Mouse (Mus musculus) layer of hippocampus, postnatal 10 days (tissue): ENCODE results near the gene Fgfr2. TPM values are rescaled to one million over a fixed set of nuclear protein-coding genes. Genes with fewer than 3 reads are reported as not detected.

Experiments used
- DNase-seq, 2 experiments: peaks; one replicate each; pipeline ENCODE4 v3.0.0; 2021; ENCODE audit warnings: low spot score in 2 of 2
- total RNA-seq, 2 experiments: library from RNA; stranded (reverse); gene quantifications; 2 replicates each; pipeline ENCODE4 v1.2.3; 2021

Gene Fgfr2
- total RNA-seq, 2 experiments from 2014 or later, result 35.6 to 48.3 TPM

- no peak for DNase-seq
These were observed 835.8 kb downstream of the Fgfr2 start for GRCm38 (mm10) chr7:132287340-132287664.

- no peak for DNase-seq
These were observed 836.4 kb downstream of the Fgfr2 start for GRCm38 (mm10) chr7:132286630-132287339.

GRCm38 (mm10) chr7:132284795-132285194 lies 838.4 kb downstream of the Fgfr2 start:
- DNase-seq, result peak; percentile 52

- no peak for DNase-seq
These were observed 839.0 kb downstream of the Fgfr2 start for GRCm38 (mm10) chr7:132284048-132284737.

- no peak for DNase-seq
These were observed 840.6 kb downstream of the Fgfr2 start for GRCm38 (mm10) chr7:132282576-132282975.

- DNase-seq, result no peak
These were observed 841.0 kb downstream of the Fgfr2 start for GRCm38 (mm10) chr7:132282161-132282560.

- DNase-seq, result peak in 1 of 2 experiments; percentile 35
These were observed 841.4 kb downstream of the Fgfr2 start for GRCm38 (mm10) chr7:132281753-132282152.

- no peak for DNase-seq
These were observed 844.5 kb downstream of the Fgfr2 start for GRCm38 (mm10) chr7:132278658-132279057.

- no peak for DNase-seq
These were observed 846.9 kb downstream of the Fgfr2 start for GRCm38 (mm10) chr7:132276287-132276686.

- no peak for DNase-seq
These were observed 849.2 kb downstream of the Fgfr2 start for GRCm38 (mm10) chr7:132273741-132274513.

- DNase-seq, result no peak
These were observed 850.2 kb downstream of the Fgfr2 start for GRCm38 (mm10) chr7:132272984-132273383.

- no peak for DNase-seq
These were observed 852.8 kb downstream of the Fgfr2 start for GRCm38 (mm10) chr7:132270364-132270763.

- DNase-seq, result no peak
These were observed 853.5 kb downstream of the Fgfr2 start for GRCm38 (mm10) chr7:132269661-132270060.

GRCm38 (mm10) chr7:132267721-132268498 lies 855.2 kb downstream of the Fgfr2 start:
- DNase-seq, result no peak

GRCm38 (mm10) chr7:132264763-132265162 lies 858.4 kb downstream of the Fgfr2 start:
- DNase-seq, result no peak

- DNase-seq, result no peak
These were observed 860.0 kb downstream of the Fgfr2 start for GRCm38 (mm10) chr7:132263186-132263585.

- no peak for DNase-seq
These were observed 860.5 kb downstream of the Fgfr2 start for GRCm38 (mm10) chr7:132262696-132263095.

GRCm38 (mm10) chr7:132261885-132262284 lies 861.3 kb downstream of the Fgfr2 start:
- no peak for DNase-seq

- no peak for DNase-seq
These were observed 862.5 kb downstream of the Fgfr2 start for GRCm38 (mm10) chr7:132260632-132261031.

- DNase-seq, result peak in 1 of 2 experiments; percentile 31
These were observed 864.3 kb downstream of the Fgfr2 start for GRCm38 (mm10) chr7:132258817-132259216.

GRCm38 (mm10) chr7:132258216-132258615 lies 864.9 kb downstream of the Fgfr2 start:
- DNase-seq, result no peak
